In the genomic region with DNA sequence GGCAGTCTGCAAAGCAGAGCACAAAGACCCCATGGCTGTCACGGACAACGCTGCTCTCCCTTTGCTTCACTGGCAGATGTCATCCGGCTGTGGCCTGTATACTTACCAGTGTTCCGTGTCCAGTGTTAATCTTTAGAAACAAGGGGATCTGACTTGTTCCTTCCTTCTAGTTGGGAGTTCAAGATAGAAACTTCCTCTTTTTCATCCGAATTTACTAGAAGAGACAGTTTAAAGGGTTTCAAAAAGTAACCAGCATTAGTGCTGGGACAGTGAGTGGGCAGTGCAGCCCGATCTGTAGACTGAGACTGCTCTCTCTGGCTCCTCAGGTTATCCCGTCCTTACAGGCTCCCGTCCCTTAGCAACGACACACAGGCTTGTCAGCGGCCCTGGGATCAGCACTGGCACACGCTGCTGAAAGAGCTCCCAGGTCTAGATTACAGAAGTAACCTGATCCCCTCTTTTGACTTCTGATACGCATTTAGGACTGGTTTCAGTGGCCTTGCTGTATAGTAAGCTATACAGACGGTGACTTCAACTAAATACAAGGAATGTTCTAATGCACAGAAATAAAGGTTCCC, we compare ENCODE assay signal across 11 mouse cellular contexts. TPM values are rescaled to one million over a fixed set of nuclear protein-coding genes. Genes with fewer than 3 reads are reported as not detected.
A peak's percentile ranks its signal among the peaks of the same experiment; 100 is the strongest.
DNase-seq lines count a peak whose midpoint lies in the region; ATAC-seq lines count a peak whose summit lies in the region.
"Had no signal": no experiment of that assay in that cellular context is flagged by ENCODE, and none has a peak within 500 bp of the region (broad histone marks: within the 10 kb centered on the region; RNA-seq: fewer than 3 reads in every experiment).

No protein-coding gene starts in this region.

- no peak overlapping the region for H3K4me2 ChIP-seq in embryonic facial prominence, embryonic 11.5 days (ENCODE audit: low read depth, low read length)
- no peak overlapping the region for H3K4me2 ChIP-seq in midbrain, embryonic 11.5 days
- no peak overlapping the region for H3K4me2 ChIP-seq in midbrain, embryonic 16.5 days (ENCODE audit: low read length)
- no peak overlapping the region for H3K4me2 ChIP-seq in limb, embryonic 13.5 days (replicated peaks)
- H3K4me2 ChIP-seq: kidney, embryonic 15.5 days; midbrain, embryonic 15.5 days had no signal

- 0 out of 2 replicates have a peak overlapping the region, but pooled peaks have one; percentile 13 for H3K27ac ChIP-seq in embryonic facial prominence, embryonic 11.5 days (replicated peaks; ENCODE audit: low read depth, low read length)
- H3K27ac ChIP-seq in embryonic facial prominence, embryonic 10.5 days (replicated peaks): no peak overlapping the region
- no peak overlapping the region for H3K27ac ChIP-seq in midbrain, embryonic 11.5 days (ENCODE audit: low read depth, low read length)
- H3K27ac ChIP-seq in midbrain, embryonic 16.5 days (ENCODE audit: low read length): no peak overlapping the region
- peak overlapping the region; percentile 53; the same call in 1 of the 2 replicates for H3K27ac ChIP-seq in limb, embryonic 13.5 days
- H3K27ac ChIP-seq: kidney, embryonic 15.5 days; midbrain, embryonic 15.5 days had no signal

- H3K9ac ChIP-seq in embryonic facial prominence, embryonic 11.5 days (replicated peaks; ENCODE audit: low read length): no peak overlapping the region
- H3K9ac ChIP-seq in midbrain, embryonic 11.5 days (ENCODE audit: low read length): no peak overlapping the region
- H3K9ac ChIP-seq in midbrain, embryonic 16.5 days (ENCODE audit: low read depth, low read length): no peak overlapping the region
- 0 out of 2 replicates have a peak overlapping the region, but pooled peaks have one; percentile 31 for H3K9ac ChIP-seq in limb, embryonic 13.5 days
- H3K9ac ChIP-seq: kidney, embryonic 15.5 days; midbrain, embryonic 15.5 days had no signal

- H3K27me3 ChIP-seq in embryonic facial prominence, embryonic 11.5 days (ENCODE audit: control insufficient read depth, insufficient read depth, low read length): no peaks in the 10 kb centered on the region
- H3K27me3 ChIP-seq in embryonic facial prominence, embryonic 10.5 days (replicated peaks; ENCODE audit: low read depth, poor library complexity, severe bottlenecking): no peaks in the 10 kb centered on the region
- H3K27me3 ChIP-seq in midbrain, embryonic 11.5 days (ENCODE audit: control insufficient read depth, insufficient read depth, low read length): no peaks in the 10 kb centered on the region
- no peaks in the 10 kb centered on the region for H3K27me3 ChIP-seq in midbrain, embryonic 16.5 days (ENCODE audit: control insufficient read depth, insufficient read depth, low read depth, low read length)
- no peaks in the 10 kb centered on the region for H3K27me3 ChIP-seq in limb, embryonic 13.5 days
- H3K27me3 ChIP-seq: kidney, embryonic 15.5 days; midbrain, embryonic 15.5 days had no signal

- no peak overlapping the region for H3K4me3 ChIP-seq in embryonic facial prominence, embryonic 11.5 days (ENCODE audit: low read depth, low read length)
- no peak overlapping the region for H3K4me3 ChIP-seq in embryonic facial prominence, embryonic 10.5 days
- no peak overlapping the region for H3K4me3 ChIP-seq in midbrain, embryonic 11.5 days (ENCODE audit: low read depth, low read length)
- H3K4me3 ChIP-seq in midbrain, embryonic 16.5 days (ENCODE audit: low read depth, low read length): no peak overlapping the region
- no peak overlapping the region for H3K4me3 ChIP-seq in limb, embryonic 13.5 days
- H3K4me3 ChIP-seq: kidney, embryonic 15.5 days; midbrain, embryonic 15.5 days had no signal

- peaks cover 3% of the 10 kb centered on the region for H3K36me3 ChIP-seq in embryonic facial prominence, embryonic 11.5 days (replicated peaks; ENCODE audit: control insufficient read depth, insufficient read depth, low read depth, low read length)
- H3K36me3 ChIP-seq in embryonic facial prominence, embryonic 10.5 days (replicated peaks): peaks cover 100% of the 10 kb centered on the region
- H3K36me3 ChIP-seq in midbrain, embryonic 11.5 days (ENCODE audit: control insufficient read depth, insufficient read depth, low read length): peaks cover 14% of the 10 kb centered on the region; the same call in 1 of the 2 replicates
- no peaks in the 10 kb centered on the region for H3K36me3 ChIP-seq in midbrain, embryonic 16.5 days (ENCODE audit: control insufficient read depth, insufficient read depth, low read length)
- H3K36me3 ChIP-seq in limb, embryonic 13.5 days: peaks cover 73% of the 10 kb centered on the region
- H3K36me3 ChIP-seq: midbrain, embryonic 15.5 days had no signal

- ATAC-seq in embryonic facial prominence, embryonic 11.5 days (replicated peaks; ENCODE audit: insufficient number of reproducible peaks, low FRiP score, low TSS enrichment, low read depth): no peak
- ATAC-seq in midbrain, embryonic 11.5 days (ENCODE audit: low FRiP score): no peak
- no peak for ATAC-seq in midbrain, embryonic 16.5 days
- no peak for ATAC-seq in limb, embryonic 13.5 days (ENCODE audit: low FRiP score, low read depth)
- ATAC-seq: midbrain, embryonic 15.5 days had no signal

- no peaks in the 10 kb centered on the region for H3K9me3 ChIP-seq in embryonic facial prominence, embryonic 11.5 days (replicated peaks; ENCODE audit: control insufficient read depth, low read length)
- no peaks in the 10 kb centered on the region for H3K9me3 ChIP-seq in embryonic facial prominence, embryonic 10.5 days
- H3K9me3 ChIP-seq in midbrain, embryonic 11.5 days (ENCODE audit: control insufficient read depth, low read length): no peaks in the 10 kb centered on the region
- H3K9me3 ChIP-seq in midbrain, embryonic 16.5 days (replicated peaks; ENCODE audit: control insufficient read depth, low read length, poor library complexity, severe bottlenecking): no peaks in the 10 kb centered on the region
- H3K9me3 ChIP-seq in limb, embryonic 13.5 days: no peaks in the 10 kb centered on the region
- H3K9me3 ChIP-seq: kidney, embryonic 15.5 days; midbrain, embryonic 15.5 days had no signal

- no peaks in the 10 kb centered on the region for H3K4me1 ChIP-seq in embryonic facial prominence, embryonic 11.5 days (ENCODE audit: control insufficient read depth, insufficient read depth, low read length)
- peaks cover 28% of the 10 kb centered on the region for H3K4me1 ChIP-seq in embryonic facial prominence, embryonic 10.5 days
- H3K4me1 ChIP-seq in midbrain, embryonic 11.5 days (ENCODE audit: control insufficient read depth, insufficient read depth, low read length): no peaks in the 10 kb centered on the region
- H3K4me1 ChIP-seq in midbrain, embryonic 16.5 days (ENCODE audit: control insufficient read depth, insufficient read depth, low read length): no peaks in the 10 kb centered on the region; the same call in 1 of the 2 replicates
- peaks cover 33% of the 10 kb centered on the region for H3K4me1 ChIP-seq in limb, embryonic 13.5 days

- no peak for DNase-seq in embryonic facial prominence, embryonic 11.5 days (ENCODE audit: low spot score)
- DNase-seq in embryonic facial prominence, embryonic 10.5 days (ENCODE audit: low spot score): no peak
- DNase-seq in midbrain, embryonic 11.5 days (ENCODE audit: low spot score, missing footprints): peak; percentile 79
- DNase-seq in naive thymus-derived CD4-positive, alpha-beta T cell, adult 2 months (ENCODE audit: low read depth): peak; percentile 13
- no peak for DNase-seq in adrenal gland, postnatal 10 days
- no peak for DNase-seq in adrenal gland, adult 8-10 months
- DNase-seq: cerebellum, postnatal 25 days had no signal

- WGBS in embryonic facial prominence, embryonic 11.5 days: 59% methylated on average over 13 of the region's 13 CpGs
- 69% methylated on average over 13 of the region's 13 CpGs for WGBS in embryonic facial prominence, embryonic 10.5 days
- 85% methylated on average over 13 of the region's 13 CpGs for WGBS in midbrain, embryonic 11.5 days
- 76% methylated on average over 13 of the region's 13 CpGs for WGBS in midbrain, embryonic 16.5 days
- WGBS in limb, embryonic 13.5 days: 55% methylated on average over 13 of the region's 13 CpGs

RNA-seq across cellular contexts. Expression of a gene that starts 9.9 kb away (rescaled TPM):
- polyA plus RNA-seq in embryonic facial prominence, embryonic 11.5 days (2014; fragmentation: Nextera tagmentation; extraction: Ambion mirVana): 55.4 and 57.1 TPM in 2 replicates
- polyA plus RNA-seq in embryonic facial prominence, embryonic 10.5 days (2016; fragmentation: Nextera tagmentation; extraction: Ambion mirVana): 65.1 and 69.1 TPM in 2 replicates
- 44.3 and 45.0 TPM in 2 replicates for polyA plus RNA-seq in midbrain, embryonic 11.5 days (2014; fragmentation: Nextera tagmentation; extraction: Ambion mirVana)
- 2.4 TPM in 2 replicates for polyA plus RNA-seq in midbrain, embryonic 16.5 days (2015; fragmentation: Nextera tagmentation; extraction: Ambion mirVana)
- 31.4 and 32.3 TPM in 2 replicates for polyA plus RNA-seq in limb, embryonic 13.5 days (2015; fragmentation: Nextera tagmentation; extraction: Ambion mirVana)
- total RNA-seq in adrenal gland, postnatal 10 days (2021): 1 to 10 TPM; 3.8 to 6.5 TPM
- under 1 TPM; 0.20 to 0.95 (median 0.72) TPM for total RNA-seq in adrenal gland, adult 8-10 months (2022)

RNA-seq across cellular contexts. Expression of a gene that starts 10.1 kb away (rescaled TPM):
- 32.7 and 40.2 TPM in 2 replicates for polyA plus RNA-seq in embryonic facial prominence, embryonic 11.5 days (2014; fragmentation: Nextera tagmentation; extraction: Ambion mirVana)
- polyA plus RNA-seq in embryonic facial prominence, embryonic 10.5 days (2016; fragmentation: Nextera tagmentation; extraction: Ambion mirVana): 34.0 and 35.6 TPM in 2 replicates
- 13.2 and 14.8 TPM in 2 replicates for polyA plus RNA-seq in midbrain, embryonic 11.5 days (2014; fragmentation: Nextera tagmentation; extraction: Ambion mirVana)
- 9.5 and 9.6 TPM in 2 replicates for polyA plus RNA-seq in midbrain, embryonic 16.5 days (2015; fragmentation: Nextera tagmentation; extraction: Ambion mirVana)
- polyA plus RNA-seq in limb, embryonic 13.5 days (2015; fragmentation: Nextera tagmentation; extraction: Ambion mirVana): 46.5 and 49.8 TPM in 2 replicates
- 10 to 100 TPM; 26.2 to 34.7 TPM for total RNA-seq in adrenal gland, postnatal 10 days (2021)
- 10 to 100 TPM; 21.3 to 36.8 (median 30.8) TPM for total RNA-seq in adrenal gland, adult 8-10 months (2022)

RNA-seq across cellular contexts. Expression of a gene that starts 54.1 kb away (rescaled TPM):
- polyA plus RNA-seq in embryonic facial prominence, embryonic 11.5 days (2014; fragmentation: Nextera tagmentation; extraction: Ambion mirVana): 4.4 and 4.6 TPM in 2 replicates
- polyA plus RNA-seq in embryonic facial prominence, embryonic 10.5 days (2016; fragmentation: Nextera tagmentation; extraction: Ambion mirVana): 5.0 and 5.4 TPM in 2 replicates
- polyA plus RNA-seq in midbrain, embryonic 11.5 days (2014; fragmentation: Nextera tagmentation; extraction: Ambion mirVana): 4.4 and 5.9 TPM in 2 replicates
- 4.5 and 4.7 TPM in 2 replicates for polyA plus RNA-seq in midbrain, embryonic 16.5 days (2015; fragmentation: Nextera tagmentation; extraction: Ambion mirVana)
- polyA plus RNA-seq in limb, embryonic 13.5 days (2015; fragmentation: Nextera tagmentation; extraction: Ambion mirVana): 4.9 and 5.4 TPM in 2 replicates
- total RNA-seq in adrenal gland, postnatal 10 days (2021): 10 to 100 TPM; 13.3 to 15.4 TPM
- 10 to 100 TPM; 20.4 to 26.7 (median 23.5) TPM for total RNA-seq in adrenal gland, adult 8-10 months (2022)

Comparison
In these comparisons a context has a peak if more than half of its experiments do, and no peak if none do; other contexts are left out.
1. H3K27ac ChIP-seq: peak in embryonic facial prominence, embryonic 11.5 days (single experiment) and limb, embryonic 13.5 days (single experiment); none in embryonic facial prominence, embryonic 10.5 days (single experiment), midbrain, embryonic 11.5 days (single experiment) and midbrain, embryonic 16.5 days (single experiment).
2. DNase-seq: peak in midbrain, embryonic 11.5 days (single experiment) and naive thymus-derived CD4-positive, alpha-beta T cell, adult 2 months (single experiment); none in embryonic facial prominence, embryonic 11.5 days (single experiment), embryonic facial prominence, embryonic 10.5 days (single experiment), adrenal gland, postnatal 10 days (single experiment) and adrenal gland, adult 8-10 months (single experiment).